Mouse (Mus musculus) spleen, adult 2 months (tissue): ENCODE results near the gene Cdh24.

Experiments
- CTCF ChIP-seq: fragments of 200-500 bp; IDR thresholded peaks from 2 replicates; pipeline ENCODE4 v1.5.1; 2011; ENCODE audit warnings: mild to moderate bottlenecking, inconsistent platforms; ENCODE audit not compliant: insufficient read depth, insufficient read length, insufficient replicate concordance; ENCODE audit errors: extremely low read depth
- POLR2A ChIP-seq: fragments of 200-500 bp; IDR thresholded peaks from 2 replicates; pipeline ENCODE4 v1.6.1; 2011; ENCODE audit warnings: low read depth, low read length, inconsistent platforms

DNA sequence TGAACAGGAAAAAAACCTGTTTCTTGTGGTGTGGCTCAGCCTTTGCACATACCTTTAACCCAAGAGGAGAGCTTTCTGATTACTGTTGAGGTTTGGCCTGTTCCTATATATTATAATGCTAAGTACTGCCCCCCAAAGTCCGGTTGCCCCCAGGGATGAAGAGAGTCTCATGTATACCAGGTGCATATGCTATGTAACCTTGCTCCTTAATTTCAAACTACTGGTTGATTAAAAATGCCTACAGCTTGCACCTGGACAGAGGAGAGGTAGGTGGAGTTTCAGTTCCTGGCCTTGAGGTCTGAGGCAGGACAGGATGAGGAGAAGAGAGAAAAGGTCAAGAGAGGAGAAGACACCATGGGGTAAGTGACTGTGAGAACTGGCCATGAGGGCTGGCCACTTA, 20.0 kb downstream of the Cdh24 start, which contains the start of gene Psmb11:
- no peak for TF ChIP-seq CTCF
- no peak for TF ChIP-seq POLR2A
